Mouse (Mus musculus): ENCODE data around the gene B3gnt7.

GRCm38 (mm10) chr1:86293868-86294267, 8.8 kb upstream of the B3gnt7 start:
- TF ChIP-seq POLR2A (IDR thresholded peaks at IDR 0.05; ENCODE audit: borderline replicate concordance, extremely low read depth, low read depth, low read length) = no peak
- no peak for TF ChIP-seq CTCF (IDR thresholded peaks at IDR 0.05; ENCODE audit: insufficient read depth, low read length)
